Comparison of ENCODE assay signal across 31 mouse cellular contexts in the genomic region with DNA sequence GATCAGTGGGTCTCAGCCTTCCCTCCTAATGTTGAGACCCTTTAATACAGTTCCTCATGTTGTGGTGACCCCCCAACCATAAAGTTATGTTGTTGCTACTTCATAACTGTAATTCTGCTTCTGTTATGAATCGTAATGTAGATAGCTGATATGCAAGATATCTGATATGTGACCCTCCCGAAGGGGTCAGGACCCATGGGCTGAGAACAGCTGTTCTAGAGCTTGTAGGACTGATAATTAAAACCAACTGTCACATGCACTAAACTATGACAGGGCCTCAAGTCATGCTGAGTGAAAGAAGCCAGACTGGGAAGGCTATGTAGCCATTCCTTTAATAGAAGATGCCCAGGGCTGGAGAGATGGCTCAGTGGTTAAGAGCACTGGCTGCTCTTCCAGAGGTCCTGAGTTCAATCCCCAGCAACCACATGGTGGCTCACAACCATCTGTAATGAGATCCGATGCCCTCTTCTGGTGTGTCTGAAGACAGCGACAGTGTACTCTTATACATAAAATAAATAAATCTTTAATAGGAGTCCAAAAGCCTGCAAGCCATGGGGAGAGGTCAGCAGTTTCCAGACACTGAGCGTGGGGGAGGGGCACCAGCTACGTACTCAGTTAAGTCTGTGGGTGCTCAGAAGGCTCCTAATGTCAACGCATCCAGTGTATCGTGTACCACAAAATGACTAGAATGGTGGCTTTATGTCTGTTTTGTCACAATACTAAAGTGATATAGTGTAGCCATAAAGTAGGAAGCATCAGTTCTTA. TPM values are rescaled to one million over a fixed set of nuclear protein-coding genes. Genes with fewer than 3 reads are reported as not detected.
DNase-seq lines count a peak whose midpoint lies in the region; ATAC-seq and TF ChIP-seq lines count a peak whose summit lies in the region.
"Had no signal": no experiment of that assay in that cellular context is flagged by ENCODE, and none has a peak within 500 bp of the region (broad histone marks: within the 10 kb centered on the region; RNA-seq: fewer than 3 reads in every experiment).

No protein-coding gene starts in this region.

- H3K27ac ChIP-seq in intestine, postnatal 0 days (ENCODE audit: low read depth, low read length): peak overlapping the region; percentile 62; the same call in 1 of the 2 replicates
- peak overlapping the region; percentile 68 for H3K27ac ChIP-seq in kidney, embryonic 16.5 days (ENCODE audit: low read length)
- H3K27ac ChIP-seq: heart, embryonic 13.5 days; hindbrain, embryonic 14.5 days; liver, embryonic 15.5 days; lung, embryonic 15.5 days; midbrain, embryonic 10.5 days; neural tube, embryonic 13.5 days; stomach, embryonic 15.5 days had no signal

- H3K9ac ChIP-seq in intestine, postnatal 0 days (ENCODE audit: low read depth, low read length): no peak overlapping the region
- no peak overlapping the region for H3K9ac ChIP-seq in kidney, embryonic 16.5 days (replicated peaks; ENCODE audit: low read length)
- H3K9ac ChIP-seq: heart, embryonic 13.5 days; hindbrain, embryonic 14.5 days; liver, embryonic 15.5 days; lung, embryonic 15.5 days; neural tube, embryonic 13.5 days; stomach, embryonic 15.5 days had no signal

- H3K27me3 ChIP-seq in intestine, postnatal 0 days (replicated peaks; ENCODE audit: control insufficient read depth, insufficient read depth, low read length): no peaks in the 10 kb centered on the region
- H3K27me3 ChIP-seq in kidney, embryonic 16.5 days (ENCODE audit: insufficient read depth, low read length): no peaks in the 10 kb centered on the region
- H3K27me3 ChIP-seq: liver, embryonic 15.5 days; lung, embryonic 15.5 days; neural tube, embryonic 13.5 days; stomach, embryonic 15.5 days had no signal

- no peak overlapping the region for H3K4me3 ChIP-seq in intestine, postnatal 0 days (ENCODE audit: low read depth, low read length)
- no peak overlapping the region for H3K4me3 ChIP-seq in kidney, embryonic 16.5 days (ENCODE audit: low read length)
- H3K4me3 ChIP-seq: heart, embryonic 13.5 days; liver, embryonic 15.5 days; lung, embryonic 15.5 days; midbrain, embryonic 10.5 days; neural tube, embryonic 13.5 days; stomach, embryonic 15.5 days had no signal

- peak; percentile 29 for DNase-seq in 3T3-L1 (ENCODE audit: low read depth, low spot score)
- DNase-seq in kidney, postnatal 36 days: peak; percentile 59 to 74
- DNase-seq in adrenal gland, adult (ENCODE audit: inconsistent age in 2 of 2, low spot score in 1 of 2): no peak
- no peak for DNase-seq in cerebellum, adult 11-12 months
- DNase-seq in left cerebral cortex, adult 18-20 months (ENCODE audit: low spot score in 2 of 2): no peak
- no peak for DNase-seq in testis, postnatal 10 days (ENCODE audit: low spot score)
- DNase-seq: adrenal gland, adult 2 months; cerebellum, adult 8-10 months; cerebellum, postnatal 36 days; gastrocnemius, postnatal 36 days; heart, adult 18-20 months; layer of hippocampus, adult 9-11 months; liver; thymus, postnatal 25 days had no signal

- H3K4me1 ChIP-seq in intestine, postnatal 0 days (replicated peaks; ENCODE audit: control insufficient read depth, insufficient read depth, low read length): no peaks in the 10 kb centered on the region
- peaks cover 15% of the 10 kb centered on the region; the same call in 1 of the 2 replicates for H3K4me1 ChIP-seq in kidney, embryonic 16.5 days (ENCODE audit: insufficient read depth, low read length)
- H3K4me1 ChIP-seq: heart, embryonic 13.5 days; liver, embryonic 15.5 days; lung, embryonic 15.5 days; stomach, embryonic 15.5 days had no signal

- no peak for ATAC-seq in intestine, postnatal 0 days
- no peak for ATAC-seq in kidney, embryonic 16.5 days (ENCODE audit: low FRiP score, low TSS enrichment)
- ATAC-seq: CD4-positive, CD25-positive, alpha-beta regulatory T cell, adult 4 months; forebrain, embryonic 14.5 days had no signal

- no peak overlapping the region; the same call in 1 of the 2 replicates for H3K4me2 ChIP-seq in intestine, postnatal 0 days (replicated peaks; ENCODE audit: low read depth)
- H3K4me2 ChIP-seq in kidney, embryonic 16.5 days (replicated peaks; ENCODE audit: low read depth, low read length): no peak overlapping the region
- H3K4me2 ChIP-seq: heart, embryonic 13.5 days; hindbrain, embryonic 14.5 days; liver, embryonic 15.5 days; lung, embryonic 15.5 days; neural tube, embryonic 13.5 days; stomach, embryonic 15.5 days had no signal

- TF ChIP-seq CTCF in intestine, postnatal 0 days (IDR thresholded peaks at IDR 0.05; ENCODE audit: low read depth): no peak

- no peaks in the 10 kb centered on the region for H3K9me3 ChIP-seq in intestine, postnatal 0 days (ENCODE audit: control insufficient read depth)
- H3K9me3 ChIP-seq in kidney, embryonic 16.5 days (ENCODE audit: low read length): no peaks in the 10 kb centered on the region
- H3K9me3 ChIP-seq: liver, embryonic 15.5 days; lung, embryonic 15.5 days; midbrain, embryonic 10.5 days; neural tube, embryonic 13.5 days; stomach, embryonic 15.5 days had no signal

- 60% methylated on average over 8 of the region's 8 CpGs for WGBS in intestine, postnatal 0 days
- WGBS in kidney, embryonic 16.5 days: 61% methylated on average over 8 of the region's 8 CpGs

- H3K36me3 ChIP-seq in intestine, postnatal 0 days (ENCODE audit: control insufficient read depth, insufficient read depth): no peaks in the 10 kb centered on the region
- H3K36me3 ChIP-seq in kidney, embryonic 16.5 days (ENCODE audit: insufficient read depth, low read length): no peaks in the 10 kb centered on the region
- H3K36me3 ChIP-seq: heart, embryonic 13.5 days; liver, embryonic 15.5 days; lung, embryonic 15.5 days; midbrain, embryonic 10.5 days; neural tube, embryonic 13.5 days; stomach, embryonic 15.5 days had no signal

RNA-seq across cellular contexts. Expression of a gene that starts 19.1 kb away (rescaled TPM):
- 0.44 and 0.48 TPM in 2 replicates for polyA plus RNA-seq in intestine, postnatal 0 days (2015; fragmentation: Nextera tagmentation; extraction: Ambion mirVana)
- 4.1 and 4.7 TPM in 2 replicates for polyA plus RNA-seq in kidney, embryonic 16.5 days (2015; fragmentation: Nextera tagmentation; extraction: Ambion mirVana)
- 1 to 10 TPM; 5.7 to 7.9 TPM for total RNA-seq in left cerebral cortex, adult 18-20 months (2021)
- total RNA-seq: hematopoietic stem cell, adult 5-6 weeks; megakaryocyte progenitor cell, adult 5-6 weeks had no signal
- polyA plus RNA-seq: CD4-positive, CD25-positive, alpha-beta regulatory T cell, adult 4 months; liver, embryonic 15.5 days had no signal

RNA-seq across cellular contexts. Expression of a gene that starts 22.1 kb away (rescaled TPM):
- 2.0 and 2.3 TPM in 2 replicates for polyA plus RNA-seq in intestine, postnatal 0 days (2015; fragmentation: Nextera tagmentation; extraction: Ambion mirVana)
- polyA plus RNA-seq in kidney, embryonic 16.5 days (2015; fragmentation: Nextera tagmentation; extraction: Ambion mirVana): 1.4 and 1.5 TPM in 2 replicates
- total RNA-seq in left cerebral cortex, adult 18-20 months (2021): 1 to 10 TPM; 7.4 to 9.2 TPM
- total RNA-seq: adrenal gland, adult 2 months; gastrocnemius, postnatal 36 days; heart, adult 18-20 months; heart, postnatal 10 days; hematopoietic stem cell, adult 5-6 weeks; megakaryocyte progenitor cell, adult 5-6 weeks had no signal
- polyA plus RNA-seq: heart, embryonic 13.5 days; liver, embryonic 15.5 days; lung, embryonic 15.5 days had no signal

RNA-seq across cellular contexts. Expression of a gene that starts 57.6 kb away (rescaled TPM):
- 0.12 and 0.18 TPM in 2 replicates for polyA plus RNA-seq in intestine, postnatal 0 days (2015; fragmentation: Nextera tagmentation; extraction: Ambion mirVana)
- polyA plus RNA-seq in kidney, embryonic 16.5 days (2015; fragmentation: Nextera tagmentation; extraction: Ambion mirVana): 0.09 TPM in 1 of 2 replicates, not detected in the other
- not detected for total RNA-seq in left cerebral cortex, adult 18-20 months (2021)
- total RNA-seq: adrenal gland, adult 2 months; adrenal gland, postnatal 4 days; gastrocnemius, postnatal 36 days; heart, postnatal 10 days; hematopoietic stem cell, adult 5-6 weeks; left cerebral cortex, postnatal 14 days; megakaryocyte progenitor cell, adult 5-6 weeks; midbrain, postnatal 0 days had no signal
- polyA plus RNA-seq: adrenal gland, adult 2 months; hindbrain, embryonic 14.5 days had no signal

Comparison
In these comparisons a context has a peak if more than half of its experiments do, and no peak if none do; other contexts are left out.
1. DNase-seq: peak in 3T3-L1 (single experiment) and kidney, postnatal 36 days (2 of 2); none in adrenal gland, adult (0 of 2), cerebellum, adult 11-12 months (single experiment), left cerebral cortex, adult 18-20 months (0 of 2) and testis, postnatal 10 days (single experiment).